Mouse (Mus musculus) olfactory bulb, adult 2 months (tissue): ENCODE measurements around the gene Rnh1.

Source experiments
- CTCF ChIP-seq: fragments of 200-500 bp; IDR thresholded peaks from 2 replicates; pipeline ENCODE4 v1.5.1; 2012; ENCODE audit warnings: low read depth, mild to moderate bottlenecking, low read length, moderate library complexity; ENCODE audit not compliant: insufficient read depth
- POLR2A ChIP-seq: fragments of 200-500 bp; IDR thresholded peaks from 2 replicates; pipeline ENCODE4 v1.6.1; 2012; ENCODE audit warnings: mild to moderate bottlenecking, low read depth, low read length, moderate library complexity; ENCODE audit not compliant: insufficient read depth

- no peak for TF ChIP-seq CTCF
- no peak for TF ChIP-seq POLR2A
These were observed 2.4 kb upstream of the Rnh1 start for GRCm38 (mm10) chr7:141175068-141175467.
